ENCODE assay signal across 8 mouse cellular contexts in the genomic region with DNA sequence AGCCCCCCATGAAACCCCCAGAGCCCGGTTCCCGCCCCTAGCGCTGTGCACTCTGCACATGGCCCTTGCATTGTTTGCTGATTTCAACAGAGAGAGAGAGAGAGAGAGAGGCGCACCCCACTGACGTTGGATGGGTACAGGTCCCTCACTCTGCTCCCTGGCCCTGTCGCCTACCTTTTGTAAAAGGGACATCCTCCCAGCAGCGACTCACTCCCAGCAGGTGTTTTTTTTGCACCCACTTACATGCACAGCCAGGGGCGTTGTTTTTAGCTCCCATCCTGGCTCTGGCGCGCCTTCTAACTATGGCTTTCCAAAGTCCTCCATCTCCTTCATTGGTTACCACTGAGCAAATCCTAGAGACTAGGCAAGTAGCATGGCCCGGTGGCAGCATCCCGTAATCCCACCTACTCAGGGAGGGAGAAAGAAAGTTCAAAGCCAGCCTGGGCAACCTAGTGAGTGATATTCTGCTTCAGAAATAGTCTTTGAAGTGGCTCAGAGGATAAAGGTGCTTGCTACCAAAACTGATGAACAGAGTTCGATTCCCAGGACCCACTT. TPM values are rescaled to one million over a fixed set of nuclear protein-coding genes. Genes with fewer than 3 reads are reported as not detected.
A peak's percentile ranks its signal among the peaks of the same experiment; 100 is the strongest.
DNase-seq lines count a peak whose midpoint lies in the region; ATAC-seq and TF ChIP-seq lines count a peak whose summit lies in the region.

No protein-coding gene starts in this region.

- H3K9ac ChIP-seq in liver, embryonic 11.5 days (ENCODE audit: low read depth, low read length): peak overlapping the region; percentile 97

- no peaks in the 10 kb centered on the region for H3K79me3 ChIP-seq in C2C12 (ENCODE audit: low read depth)

- TF ChIP-seq CTCF in C2C12 (IDR thresholded peaks at IDR 0.05; ENCODE audit: control insufficient read depth, insufficient read depth, insufficient read length): no peak

- DNase-seq in frontal cortex, postnatal 36 days (ENCODE audit: low spot score in 2 of 2): peak; percentile 13 to 15
- no peak for DNase-seq in frontal cortex, adult 2 months (ENCODE audit: extremely low spot score in 1 of 2, low spot score in 1 of 2)
- no peak for DNase-seq in forebrain, embryonic 10.5 days (ENCODE audit: extremely low spot score, low spot score)
- no peak for DNase-seq in liver, embryonic 11.5 days (ENCODE audit: low spot score)
- DNase-seq in ovary, postnatal 10 days (ENCODE audit: low spot score): no peak
- no peak for DNase-seq in embryo, embryonic 11 days
- no peak for DNase-seq in layer of hippocampus, adult 9-11 months

- no peaks in the 10 kb centered on the region for H3K36me3 ChIP-seq in C2C12 (ENCODE audit: control insufficient read depth, insufficient read depth)
- H3K36me3 ChIP-seq in forebrain, embryonic 10.5 days (replicated peaks): peaks cover 23% of the 10 kb centered on the region
- peaks cover 5% of the 10 kb centered on the region for H3K36me3 ChIP-seq in liver, embryonic 11.5 days (ENCODE audit: control insufficient read depth, insufficient read depth, low read length)

- peak overlapping the region; percentile 99 for H3K27ac ChIP-seq in forebrain, embryonic 10.5 days
- H3K27ac ChIP-seq in liver, embryonic 11.5 days (ENCODE audit: low read depth, low read length): peak overlapping the region; percentile 99

- no peak for ATAC-seq in liver, embryonic 11.5 days (replicated peaks; ENCODE audit: low FRiP score)

- peaks cover 62% of the 10 kb centered on the region for H3K4me1 ChIP-seq in forebrain, embryonic 10.5 days
- H3K4me1 ChIP-seq in liver, embryonic 11.5 days (replicated peaks; ENCODE audit: control insufficient read depth, insufficient read depth, low read length): peaks cover 43% of the 10 kb centered on the region

- peak overlapping the region; percentile 52 for H3ac ChIP-seq in C2C12 (ENCODE audit: control insufficient read depth, insufficient read length, low read depth)

- WGBS in forebrain, embryonic 10.5 days: 8% methylated on average over 13 of the region's 13 CpGs
- 17% methylated on average over 13 of the region's 13 CpGs for WGBS in liver, embryonic 11.5 days

- H3K4me2 ChIP-seq in liver, embryonic 11.5 days: peak overlapping the region; percentile 100

- peaks cover 11% of the 10 kb centered on the region for H3K79me2 ChIP-seq in C2C12 (ENCODE audit: control insufficient read depth, insufficient read depth)

- H3K4me3 ChIP-seq in C2C12 (ENCODE audit: insufficient read depth, poor library complexity, severe bottlenecking): no peak overlapping the region
- H3K4me3 ChIP-seq in forebrain, embryonic 10.5 days: peak overlapping the region; percentile 89
- H3K4me3 ChIP-seq in liver, embryonic 11.5 days (ENCODE audit: low read depth, low read length): peak overlapping the region; percentile 78

- no peaks in the 10 kb centered on the region for H3K9me3 ChIP-seq in forebrain, embryonic 10.5 days
- no peaks in the 10 kb centered on the region for H3K9me3 ChIP-seq in liver, embryonic 11.5 days (ENCODE audit: control insufficient read depth, low read length)

- H3K27me3 ChIP-seq in C2C12 (ENCODE audit: control insufficient read depth, insufficient read depth, insufficient read length): no peaks in the 10 kb centered on the region
- peaks cover 11% of the 10 kb centered on the region; the same call in 1 of the 2 replicates for H3K27me3 ChIP-seq in forebrain, embryonic 10.5 days (ENCODE audit: poor library complexity, severe bottlenecking)
- no peaks in the 10 kb centered on the region for H3K27me3 ChIP-seq in liver, embryonic 11.5 days (replicated peaks; ENCODE audit: control insufficient read depth, insufficient read depth, low read length)

TF ChIP-seq in C2C12, 6 proteins besides CTCF, POLR2A, EP300 and RAD21:
- TF ChIP-seq USF1 (IDR thresholded peaks at IDR 0.05; ENCODE audit: low read depth) (no peak), MYOD1 (IDR thresholded peaks at IDR 0.05; ENCODE audit: control insufficient read depth, insufficient read length, low read depth) (no peak), FOSL1 (IDR thresholded peaks at IDR 0.05; ENCODE audit: insufficient read depth, low read length, poor library complexity, severe bottlenecking) (no peak), MAX (IDR thresholded peaks at IDR 0.05) (no peak), MYOG (IDR thresholded peaks at IDR 0.05; ENCODE audit: control insufficient read depth, extremely low read depth, insufficient read length) (no peak), CEBPB (IDR thresholded peaks at IDR 0.05; ENCODE audit: low read depth) (no peak)

RNA-seq across cellular contexts. Expression of a gene that starts 6.1 kb away (rescaled TPM):
- polyA plus RNA-seq in frontal cortex, adult 2 months (2012; rRNA removed): 17.1 and 18.2 TPM in 2 replicates
- polyA plus RNA-seq in C2C12 (2012; fragmentation: generic; extraction: Trizol): 6.6 TPM
- polyA plus RNA-seq in forebrain, embryonic 10.5 days (2016; fragmentation: Nextera tagmentation; extraction: Ambion mirVana): 16.4 and 18.8 TPM in 2 replicates
- polyA plus RNA-seq in liver, embryonic 11.5 days (2014; fragmentation: Nextera tagmentation; extraction: Ambion mirVana): 4.7 and 6.4 TPM in 2 replicates

RNA-seq across cellular contexts. Expression of a gene that starts 27.7 kb away (rescaled TPM):
- polyA plus RNA-seq in frontal cortex, adult 2 months (2012; rRNA removed): 91.2 and 91.4 TPM in 2 replicates
- polyA plus RNA-seq in C2C12 (2012; fragmentation: generic; extraction: Trizol): 52.2 TPM
- 28.7 and 34.8 TPM in 2 replicates for polyA plus RNA-seq in forebrain, embryonic 10.5 days (2016; fragmentation: Nextera tagmentation; extraction: Ambion mirVana)
- polyA plus RNA-seq in liver, embryonic 11.5 days (2014; fragmentation: Nextera tagmentation; extraction: Ambion mirVana): 21.7 and 25.3 TPM in 2 replicates

RNA-seq across cellular contexts. Expression of a gene that starts 40.9 kb away (rescaled TPM):
- 57.6 and 58.4 TPM in 2 replicates for polyA plus RNA-seq in frontal cortex, adult 2 months (2012; rRNA removed)
- 11.7 TPM for polyA plus RNA-seq in C2C12 (2012; fragmentation: generic; extraction: Trizol)
- polyA plus RNA-seq in forebrain, embryonic 10.5 days (2016; fragmentation: Nextera tagmentation; extraction: Ambion mirVana): 5.6 and 6.3 TPM in 2 replicates
- 9.3 and 10.6 TPM in 2 replicates for polyA plus RNA-seq in liver, embryonic 11.5 days (2014; fragmentation: Nextera tagmentation; extraction: Ambion mirVana)

RNA-seq across cellular contexts. Expression of a gene that starts 55.0 kb away (rescaled TPM):
- polyA plus RNA-seq in frontal cortex, adult 2 months (2012; rRNA removed): 1.2 and 1.3 TPM in 2 replicates
- polyA plus RNA-seq in C2C12 (2012; fragmentation: generic; extraction: Trizol): 0.02 TPM
- 0.50 and 0.80 TPM in 2 replicates for polyA plus RNA-seq in forebrain, embryonic 10.5 days (2016; fragmentation: Nextera tagmentation; extraction: Ambion mirVana)
- polyA plus RNA-seq in liver, embryonic 11.5 days (2014; fragmentation: Nextera tagmentation; extraction: Ambion mirVana): 2.8 and 3.4 TPM in 2 replicates

Comparison
In these comparisons a context has a peak if more than half of its experiments do, and no peak if none do; other contexts are left out.
1. DNase-seq: peak in frontal cortex, postnatal 36 days (2 of 2); none in frontal cortex, adult 2 months (0 of 2), forebrain, embryonic 10.5 days (single experiment), liver, embryonic 11.5 days (single experiment), ovary, postnatal 10 days (single experiment), embryo, embryonic 11 days (single experiment) and layer of hippocampus, adult 9-11 months (single experiment).